Mouse (Mus musculus): ENCODE results near the gene Olfr17.
"Not testable (repeated sequence)": the region's sequence is repeated elsewhere in the genome, so short reads cannot be mapped to it uniquely, and the experiment has no call there.

Gene Olfr17

GRCm38 (mm10) chr7:107092920-107093319 lies at the start of gene Olfr17:
Olfr17 (plus strand) TSS chr7:107093220.
- DNase-seq (ENCODE audit: low spot score): no peak

DNA sequence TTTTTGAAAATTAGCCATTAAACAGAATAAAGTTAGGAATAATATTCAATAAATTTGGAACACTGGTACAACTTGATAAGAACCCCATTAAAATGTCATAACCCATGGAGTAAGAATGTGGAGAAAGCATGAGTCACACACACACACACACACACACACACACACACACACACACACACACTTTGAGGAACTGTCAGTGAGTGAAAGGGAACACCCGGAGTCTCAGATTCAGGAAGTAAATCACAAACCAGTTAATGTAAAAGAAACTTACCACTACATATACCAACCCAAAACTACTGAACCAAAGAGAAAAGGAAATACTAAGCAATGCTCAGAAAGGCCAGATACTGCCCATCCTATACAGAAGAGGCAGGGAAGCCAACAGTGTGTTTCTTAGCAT lies 48.6 kb upstream of the Olfr17 start:
- no peak for DNase-seq (ENCODE audit: low spot score)

GRCm38 (mm10) chr7:107045833-107046232 lies 47.2 kb upstream of the Olfr17 start:
- DNase-seq (ENCODE audit: low spot score): no peak

GRCm38 (mm10) chr7:107047578-107047977 lies 45.4 kb upstream of the Olfr17 start:
- no peak for DNase-seq (ENCODE audit: low spot score)

DNA sequence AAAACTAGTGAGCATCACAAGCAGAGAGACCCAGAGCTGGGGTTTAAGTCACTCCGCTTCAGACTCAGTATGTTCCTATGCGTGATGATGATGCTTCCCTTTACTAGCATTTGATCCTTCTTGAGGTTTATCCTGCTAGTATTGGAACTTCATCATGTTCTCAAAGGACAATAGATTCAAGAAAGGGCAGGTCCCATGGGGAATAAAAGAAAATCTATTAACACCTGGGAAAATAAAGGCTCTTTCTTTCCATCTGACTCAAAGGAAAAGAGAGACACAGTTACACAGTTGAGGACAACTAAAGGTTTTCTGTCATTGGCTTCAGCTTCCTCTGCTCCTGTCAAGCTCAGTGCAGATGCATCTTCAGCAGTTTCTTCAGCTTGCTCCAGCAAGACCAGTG lies 22.3 kb upstream of the Olfr17 start, which contains the start of gene Olfr714:
Gene Olfr714 (plus strand): TSS at position 301 of the 400 bp plus-strand sequence.
- no peak for DNase-seq (ENCODE audit: low spot score)

- DNase-seq (ENCODE audit: low spot score): not testable (repeated sequence)
These were observed 17.2 kb downstream of the Olfr17 start, which contains the start of gene Olfr715b for GRCm38 (mm10) chr7:107110269-107110668. Olfr715b (minus strand) TSS chr7:107110369.

DNA sequence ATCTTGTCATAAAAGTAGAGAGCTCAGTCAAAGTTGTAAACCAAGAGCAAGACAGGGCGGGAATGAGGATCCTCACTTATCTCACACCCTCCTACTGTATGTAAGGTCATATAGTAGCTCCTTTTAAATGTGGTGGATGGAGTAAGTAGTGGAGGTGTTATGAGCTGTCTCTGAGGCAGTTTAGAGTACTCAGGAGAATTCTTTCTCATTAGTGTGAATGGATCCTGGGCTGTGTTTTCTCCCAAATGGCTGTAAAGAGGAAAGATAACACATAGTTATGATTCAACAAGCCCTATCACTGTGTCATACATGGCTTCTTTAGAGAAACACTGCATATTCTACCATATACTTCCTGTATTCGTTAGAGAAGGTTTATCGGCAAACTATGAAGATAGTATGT lies 38.0 kb downstream of the Olfr17 start, which contains the start of gene Olfr715:
Gene Olfr715 (minus strand): TSS at position 101 of the 400 bp plus-strand sequence.
- not testable (repeated sequence) for DNase-seq (ENCODE audit: low spot score)

DNA sequence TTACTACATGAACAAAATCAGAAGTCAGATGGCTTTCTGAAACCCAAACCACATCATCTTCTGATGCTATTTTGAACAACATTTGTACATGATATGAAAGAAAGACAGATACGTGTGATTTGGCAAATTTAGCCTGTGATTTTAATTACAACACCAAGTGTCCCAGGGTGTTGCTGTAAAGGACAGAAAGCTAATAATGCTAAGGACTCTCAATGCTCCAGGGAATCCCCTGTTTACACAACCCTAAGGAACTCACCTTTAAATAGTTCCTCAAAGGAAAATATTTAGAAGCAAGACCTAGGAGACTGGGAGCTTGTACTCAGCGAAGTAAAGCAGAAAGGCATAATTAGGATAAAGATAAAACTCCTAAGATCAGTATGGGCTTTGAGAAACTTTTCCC lies 45.0 kb downstream of the Olfr17 start, which contains the start of gene Olfr716:
Gene Olfr716 (plus strand): TSS at position 301 of the 400 bp plus-strand sequence.
- DNase-seq (ENCODE audit: low spot score): not testable (repeated sequence)

All from testis, postnatal 14 days (tissue).